Mouse (Mus musculus) E14TG2a.4 (cell line): Measurements from ENCODE around the gene Zfp692.
A peak's percentile ranks its signal among the peaks of the same experiment; 100 is the strongest.

Experiments
- H3K27me3 ChIP-seq: 2 replicates; pipeline ENCODE4 v1.6.1; 2014; ENCODE audit warnings: low read length, control low read depth; ENCODE audit not compliant: insufficient read depth
- H3K36me3 ChIP-seq: 2 replicates; pipeline ENCODE4 v1.6.1; 2014; ENCODE audit warnings: low read length, control low read depth; ENCODE audit not compliant: insufficient read depth
- H3K4me1 ChIP-seq: replicated peaks from 2 replicates; pipeline ENCODE4 v1.6.1; 2014; ENCODE audit warnings: low read depth, low read length, control low read depth
- H3K4me3 ChIP-seq: replicated peaks from 2 replicates; pipeline ENCODE4 v1.5.1; 2014; ENCODE audit warnings: mild to moderate bottlenecking, low read length
- H3K9me3 ChIP-seq: 2 replicates; pipeline ENCODE4 v1.6.1; 2014; ENCODE audit warnings: low read length, control low read depth
- CTCF ChIP-seq: conservative IDR thresholded peaks from 2 replicates; pipeline ENCODE4 v1.5.1; 2014; ENCODE audit warnings: low read length
- NANOG ChIP-seq: IDR thresholded peaks from 2 replicates; pipeline ENCODE4 v1.6.1; 2014; ENCODE audit warnings: borderline replicate concordance, low read length, mixed read lengths
- POU5F1 ChIP-seq: IDR thresholded peaks from 2 replicates; pipeline ENCODE4 v1.6.1; 2014; ENCODE audit warnings: low read length, borderline replicate concordance

The Zfp692 gene

GRCm38 (mm10) chr11:58275756-58276155 lies 31.1 kb upstream of the Zfp692 start:
- no peaks in the 10 kb centered on the region for H3K36me3 ChIP-seq
- TF ChIP-seq NANOG: no peak
- TF ChIP-seq CTCF: no peak
- TF ChIP-seq POU5F1: no peak
- H3K27me3 ChIP-seq: no peaks in the 10 kb centered on the region
- no peaks in the 10 kb centered on the region for H3K4me1 ChIP-seq
- H3K9me3 ChIP-seq: no peaks in the 10 kb centered on the region
- H3K4me3 ChIP-seq: no peak overlapping the region

- Histone ChIP-seq H3K27me3 (no peaks in the 10 kb centered on the region), H3K4me1 (no peaks in the 10 kb centered on the region), H3K9me3 (no peaks in the 10 kb centered on the region), H3K36me3 (no peaks in the 10 kb centered on the region), H3K4me3 (no peak overlapping the region)
- TF ChIP-seq NANOG (no peak), CTCF (no peak), POU5F1 (no peak)
Observed at GRCm38 (mm10) chr11:58281970-58282496, 24.8 kb upstream of the Zfp692 start.

GRCm38 (mm10) chr11:58282518-58282917 lies 24.4 kb upstream of the Zfp692 start:
- H3K4me3 ChIP-seq: no peak overlapping the region
- H3K4me1 ChIP-seq: no peaks in the 10 kb centered on the region
- H3K27me3 ChIP-seq: no peaks in the 10 kb centered on the region
- TF ChIP-seq POU5F1: no peak
- TF ChIP-seq NANOG: no peak
- no peak for TF ChIP-seq CTCF
- no peaks in the 10 kb centered on the region for H3K36me3 ChIP-seq
- no peaks in the 10 kb centered on the region for H3K9me3 ChIP-seq

DNA sequence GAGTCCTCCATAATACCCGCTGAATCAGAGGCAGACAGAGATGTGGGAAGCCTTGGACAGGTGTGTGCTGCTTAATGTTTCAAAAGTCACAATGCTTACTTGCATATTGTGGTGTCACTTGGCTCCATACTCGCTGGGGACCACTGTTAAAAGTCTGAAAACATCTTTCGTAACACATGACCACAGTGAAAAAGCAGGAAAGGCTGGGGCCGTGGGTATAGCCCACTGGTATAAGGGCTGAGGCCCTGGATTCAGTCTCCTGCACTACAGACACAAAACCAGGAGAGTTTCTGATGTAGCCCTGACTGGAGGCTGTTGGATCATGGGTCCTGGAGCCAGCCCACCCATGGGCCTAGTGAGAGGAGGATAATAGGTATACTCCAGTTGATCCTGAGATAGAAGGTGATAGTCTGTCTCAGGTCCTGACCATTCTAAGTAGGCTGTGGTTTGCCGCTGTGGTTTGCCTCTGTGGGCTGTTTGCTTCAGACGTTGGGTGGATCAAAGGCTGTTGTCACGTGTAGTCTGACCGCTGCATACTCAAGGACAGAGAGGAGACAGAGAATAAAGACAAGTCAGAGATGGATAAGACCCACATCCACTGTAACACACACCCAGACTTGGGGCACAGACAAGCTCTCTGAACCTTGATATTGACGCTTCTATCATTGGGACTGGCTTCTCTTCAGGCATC lies 16.7 kb upstream of the Zfp692 start:
- Histone ChIP-seq H3K27me3 (0 out of 2 replicates have a peak, but pooled peaks cover 5% of the 10 kb centered on the region), H3K9me3 (peaks cover 13% of the 10 kb centered on the region), H3K36me3 (no peaks in the 10 kb centered on the region), H3K4me3 (no peak overlapping the region), H3K4me1 (no peaks in the 10 kb centered on the region)
- TF ChIP-seq CTCF: no peak
- TF ChIP-seq POU5F1: no peak
- no peak for TF ChIP-seq NANOG

DNA sequence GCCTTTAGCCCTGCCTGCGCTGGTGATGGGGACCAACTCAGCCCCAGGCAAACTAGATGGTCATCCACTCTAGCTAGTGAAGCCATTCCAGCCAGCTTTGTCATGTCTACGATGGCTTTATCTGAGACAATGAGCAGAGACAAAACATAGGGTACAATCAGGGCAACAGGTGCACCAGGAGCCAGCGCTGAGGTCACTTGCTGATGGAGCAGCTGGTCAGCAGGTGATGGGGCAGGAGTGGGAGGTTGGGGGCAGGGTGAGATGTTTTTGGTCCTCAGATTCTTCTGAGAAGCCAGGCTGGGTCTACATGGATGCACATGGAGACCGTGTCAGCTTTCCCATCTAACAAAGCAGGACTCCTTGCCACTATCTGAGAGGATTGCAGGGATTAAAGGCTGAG lies 16.1 kb upstream of the Zfp692 start:
- no peak for TF ChIP-seq NANOG
- TF ChIP-seq POU5F1: no peak
- no peak for TF ChIP-seq CTCF
- Histone ChIP-seq H3K27me3 (0 out of 2 replicates have a peak, but pooled peaks cover 5% of the 10 kb centered on the region), H3K9me3 (peaks cover 13% of the 10 kb centered on the region), H3K4me1 (no peaks in the 10 kb centered on the region), H3K36me3 (no peaks in the 10 kb centered on the region), H3K4me3 (no peak overlapping the region)

DNA sequence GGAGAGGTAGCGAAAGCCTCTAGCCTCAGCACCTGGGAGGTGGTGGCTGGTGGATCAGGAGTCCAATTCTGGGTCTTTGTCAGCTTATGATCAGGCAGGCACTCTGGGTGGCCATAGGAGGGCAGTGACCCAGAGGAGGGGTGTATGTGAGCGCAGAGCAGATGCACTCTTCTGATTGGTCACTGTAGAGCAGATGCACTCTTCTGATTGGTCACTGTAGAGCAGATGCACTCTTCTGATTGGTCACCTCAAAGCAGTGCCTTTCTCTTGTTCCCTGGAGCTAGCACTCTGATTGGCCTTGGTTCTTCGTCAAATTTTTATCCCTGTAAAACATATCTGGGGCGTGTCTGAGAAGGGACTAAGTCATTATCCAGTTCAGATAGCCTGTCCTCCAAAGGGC lies 14.1 kb upstream of the Zfp692 start:
- H3K4me3 ChIP-seq: no peak overlapping the region
- H3K27me3 ChIP-seq: 0 out of 2 replicates have a peak, but pooled peaks cover 4% of the 10 kb centered on the region
- H3K9me3 ChIP-seq: peaks cover 13% of the 10 kb centered on the region
- no peaks in the 10 kb centered on the region for H3K36me3 ChIP-seq
- H3K4me1 ChIP-seq: no peaks in the 10 kb centered on the region
- TF ChIP-seq NANOG (no peak), CTCF (no peak), POU5F1 (no peak)

- H3K27me3 ChIP-seq: no peaks in the 10 kb centered on the region
- TF ChIP-seq POU5F1: no peak
- no peak for TF ChIP-seq NANOG
- TF ChIP-seq CTCF: no peak
- no peaks in the 10 kb centered on the region for H3K9me3 ChIP-seq
- peaks cover 12% of the 10 kb centered on the region for H3K4me1 ChIP-seq
- H3K36me3 ChIP-seq: no peaks in the 10 kb centered on the region
- no peak overlapping the region for H3K4me3 ChIP-seq
Observed at GRCm38 (mm10) chr11:58297396-58297795, 9.5 kb upstream of the Zfp692 start.

DNA sequence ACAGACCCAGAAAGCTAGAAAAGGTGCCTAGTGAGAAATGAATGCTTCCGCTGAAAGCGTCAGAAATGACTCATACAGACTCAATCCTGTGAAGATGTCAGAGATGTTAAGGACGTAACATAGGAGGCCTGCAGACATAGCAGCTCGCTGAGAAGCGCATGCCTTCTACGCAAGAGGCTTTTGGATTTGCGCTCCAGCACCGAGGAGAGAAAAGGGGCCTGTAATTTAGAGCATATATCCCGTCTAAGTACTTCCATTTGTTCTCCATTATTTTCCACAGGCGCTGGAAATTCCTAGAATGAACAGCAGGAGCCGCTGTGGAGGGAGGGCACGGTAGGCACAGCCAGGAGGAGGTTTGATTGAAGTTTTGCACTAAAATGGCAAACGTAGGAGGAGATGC lies 5.8 kb upstream of the Zfp692 start:
- H3K9me3 ChIP-seq: no peaks in the 10 kb centered on the region
- H3K4me3 ChIP-seq: peak overlapping the region; percentile 83
- peaks cover 15% of the 10 kb centered on the region for H3K4me1 ChIP-seq
- H3K27me3 ChIP-seq: no peaks in the 10 kb centered on the region
- H3K36me3 ChIP-seq: no peaks in the 10 kb centered on the region
- TF ChIP-seq POU5F1: no peak
- peak; percentile 53 for TF ChIP-seq CTCF
